Mouse (Mus musculus) E14TG2a.4 (cell line): ENCODE results near the gene Wfdc8.

Source experiments
- CTCF ChIP-seq: conservative IDR thresholded peaks from 2 replicates; pipeline ENCODE4 v1.5.1; 2014; ENCODE audit warnings: low read length
- NANOG ChIP-seq: IDR thresholded peaks from 2 replicates; pipeline ENCODE4 v1.6.1; 2014; ENCODE audit warnings: borderline replicate concordance, low read length, mixed read lengths
- POU5F1 ChIP-seq: IDR thresholded peaks from 2 replicates; pipeline ENCODE4 v1.6.1; 2014; ENCODE audit warnings: low read length, borderline replicate concordance

DNA sequence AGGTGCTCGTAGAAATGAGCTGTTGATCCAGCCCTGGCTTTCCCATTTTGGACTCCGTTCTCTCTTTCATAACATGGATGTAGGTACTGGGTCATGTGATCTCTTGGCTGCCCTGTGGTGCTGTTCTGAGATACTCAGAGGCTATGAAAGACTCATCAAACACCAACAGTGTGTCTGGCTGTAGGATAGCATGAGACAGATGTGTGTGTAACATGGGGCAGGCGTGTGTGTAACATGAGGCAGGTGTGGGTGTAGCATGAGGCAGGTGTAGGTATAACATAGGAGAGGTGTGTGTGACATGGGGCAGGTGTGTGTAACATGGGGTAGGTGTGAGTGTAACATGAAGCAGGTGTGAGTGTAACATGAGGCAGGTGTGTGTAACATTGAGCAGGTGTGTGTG is 2.0 kb upstream of the Wfdc8 start:
- no peak for TF ChIP-seq CTCF
- TF ChIP-seq NANOG: no peak
- TF ChIP-seq POU5F1: no peak
